Comparison of ENCODE assay signal across 10 mouse cellular contexts in the genomic region with DNA sequence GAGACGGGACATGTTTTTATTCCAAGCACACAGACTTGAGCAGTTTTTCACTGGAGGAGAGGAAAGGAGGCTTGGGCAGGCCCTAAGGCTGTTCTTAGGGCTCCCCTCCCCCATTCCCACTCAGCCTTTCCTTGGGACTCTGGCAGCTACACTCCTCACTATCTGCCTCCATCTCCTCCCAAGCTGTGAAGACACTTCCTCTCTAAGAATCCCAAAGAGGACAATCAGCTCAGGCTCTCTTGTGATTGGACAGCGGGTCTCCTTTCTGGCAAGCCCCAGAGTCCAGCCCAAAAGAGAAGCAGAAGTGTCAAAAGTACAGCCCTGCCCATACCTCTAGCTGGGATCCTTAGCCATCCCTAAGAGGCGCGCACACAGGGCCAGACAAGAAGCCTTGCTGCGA. TPM values are rescaled to one million over a fixed set of nuclear protein-coding genes. Genes with fewer than 3 reads are reported as not detected.
DNase-seq lines count a peak whose midpoint lies in the region; ATAC-seq and TF ChIP-seq lines count a peak whose summit lies in the region.
"Had no signal": no experiment of that assay in that cellular context is flagged by ENCODE, and none has a peak within 500 bp of the region (broad histone marks: within the 10 kb centered on the region; RNA-seq: fewer than 3 reads in every experiment).

No protein-coding gene starts in this region.

- no peak overlapping the region for H3K9ac ChIP-seq in hindbrain, embryonic 15.5 days
- peak overlapping the region; percentile 28; the same call in 1 of the 2 replicates for H3K9ac ChIP-seq in midbrain, embryonic 13.5 days (replicated peaks)

- peak overlapping the region; percentile 87 for H3K4me2 ChIP-seq in hindbrain, embryonic 15.5 days
- H3K4me2 ChIP-seq in midbrain, embryonic 13.5 days (replicated peaks), result peak overlapping the region; percentile 95

- no peak overlapping the region for H3K4me3 ChIP-seq in layer of hippocampus, adult 2 months
- peak overlapping the region; percentile 27; the same call in 1 of the 2 replicates for H3K4me3 ChIP-seq in brown adipose tissue, adult 24 weeks (ENCODE audit: insufficient read depth, low read depth, low read length)
- peak overlapping the region; percentile 71; the same call in 1 of the 2 replicates for H3K4me3 ChIP-seq in hindbrain, embryonic 15.5 days
- H3K4me3 ChIP-seq in midbrain, embryonic 13.5 days (replicated peaks), result peak overlapping the region; percentile 69; the same call in 1 of the 2 replicates

- H3K36me3 ChIP-seq in hindbrain, embryonic 15.5 days, result no peaks in the 10 kb centered on the region
- no peaks in the 10 kb centered on the region for H3K36me3 ChIP-seq in midbrain, embryonic 13.5 days
- H3K36me3 ChIP-seq: G1E had no signal

- H3K4me1 ChIP-seq in brown adipose tissue, adult 24 weeks (ENCODE audit: control insufficient read depth, insufficient read depth, insufficient read length, low read length), result peaks cover 11% of the 10 kb centered on the region
- peaks cover 40% of the 10 kb centered on the region for H3K4me1 ChIP-seq in hindbrain, embryonic 15.5 days (replicated peaks)
- peaks cover 42% of the 10 kb centered on the region for H3K4me1 ChIP-seq in midbrain, embryonic 13.5 days (replicated peaks)

- no peaks in the 10 kb centered on the region for H3K27me3 ChIP-seq in hindbrain, embryonic 15.5 days
- no peaks in the 10 kb centered on the region for H3K27me3 ChIP-seq in midbrain, embryonic 13.5 days

- intact Hi-C loops in gastrocnemius, postnatal 14 days (cut with DNase I; ENCODE audit: low total_unique reads), result no loop called here

- WGBS in hindbrain, embryonic 15.5 days, result 58% methylated on average over 5 of the region's 5 CpGs
- 62% methylated on average over 5 of the region's 5 CpGs for WGBS in midbrain, embryonic 13.5 days

- H3K27ac ChIP-seq in layer of hippocampus, adult 2 months, result peak overlapping the region; percentile 36; the same call in 1 of the 2 replicates
- H3K27ac ChIP-seq in brown adipose tissue, adult 24 weeks (replicated peaks; ENCODE audit: low read depth, low read length), result peak overlapping the region; percentile 65
- peak overlapping the region; percentile 14; the same call in 1 of the 2 replicates for H3K27ac ChIP-seq in hindbrain, embryonic 15.5 days (replicated peaks)
- no peak overlapping the region for H3K27ac ChIP-seq in midbrain, embryonic 13.5 days
- H3K27ac ChIP-seq: kidney, postnatal 0 days had no signal

- no peak for TF ChIP-seq CTCF in layer of hippocampus, adult 2 months (conservative IDR thresholded peaks at IDR 0.05)

- no peaks in the 10 kb centered on the region for H3K9me3 ChIP-seq in hindbrain, embryonic 15.5 days
- H3K9me3 ChIP-seq in midbrain, embryonic 13.5 days, result no peaks in the 10 kb centered on the region
- H3K9me3 ChIP-seq: G1E had no signal

- ATAC-seq in hindbrain, embryonic 15.5 days (ENCODE audit: low FRiP score, low read depth), result no peak
- no peak for ATAC-seq in midbrain, embryonic 13.5 days

- no peak for DNase-seq in layer of hippocampus, adult 2 months (ENCODE audit: low spot score in 2 of 2)
- DNase-seq in layer of hippocampus, postnatal 36 days, result no peak
- no peak for DNase-seq in cerebellum, adult 9-10 months
- DNase-seq in adrenal gland, postnatal 4 days (ENCODE audit: low spot score in 2 of 2), result no peak
- no peak for DNase-seq in gastrocnemius, postnatal 14 days

RNA-seq across cellular contexts. Expression of a gene that starts 2.7 kb away (rescaled TPM):
- total RNA-seq in layer of hippocampus, adult 2 months (2021), result 10 to 100 TPM; 39.9 to 43.2 TPM
- total RNA-seq in layer of hippocampus, postnatal 36 days (2021), result 10 to 100 TPM; 37.2 to 39.4 TPM
- polyA plus RNA-seq in brown adipose tissue, adult 24 weeks (2012; ENCODE audit: insufficient read depth, insufficient read length, missing spikeins), result 7.8 and 18.5 TPM in 2 replicates
- polyA plus RNA-seq in hindbrain, embryonic 15.5 days (2015; fragmentation: Nextera tagmentation; extraction: Ambion mirVana), result 26.9 and 32.7 TPM in 2 replicates
- 28.0 and 29.6 TPM in 2 replicates for polyA plus RNA-seq in midbrain, embryonic 13.5 days (2015; fragmentation: Nextera tagmentation; extraction: Ambion mirVana)
- 10 to 100 TPM; 14.5 to 16.7 TPM for total RNA-seq in adrenal gland, postnatal 4 days (2021)
- total RNA-seq in gastrocnemius, postnatal 14 days (2021), result 10 to 100 TPM in 1 of 2 experiments, 1 to 10 TPM in 1; 8.5 to 13.1 TPM
